Mouse (Mus musculus): ENCODE measurements around the gene Osbpl8.

DNA sequence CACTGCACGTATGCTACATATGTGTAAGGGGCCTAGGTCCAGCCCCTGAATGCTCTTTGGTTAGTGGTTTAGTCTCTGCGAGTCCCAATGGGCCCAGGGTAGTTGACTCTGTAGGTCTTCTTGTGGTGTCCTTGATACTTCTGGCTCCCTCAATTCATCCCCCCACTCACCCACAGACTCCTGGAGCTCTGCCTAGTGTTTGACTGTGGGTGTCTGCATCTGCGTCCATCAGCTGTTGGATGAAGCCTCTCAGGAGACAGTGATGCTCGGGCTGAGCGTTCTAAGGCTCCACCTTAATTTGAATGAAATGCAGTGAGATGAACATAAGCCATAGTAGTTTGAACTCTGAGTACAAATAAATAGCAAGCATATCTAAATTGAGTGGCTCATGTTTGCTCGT lies 90.7 kb downstream of the Osbpl8 start:
- TF ChIP-seq CTCF (IDR thresholded peaks at IDR 0.05) (no peak), EP300 (IDR thresholded peaks at IDR 0.05; ENCODE audit: insufficient read depth, low read depth, low read length) (no peak)

Data from heart, adult 2 months (tissue).